Mouse (Mus musculus): ENCODE measurements at regions not wholly inside any gene's neighbourhood (a gene's known extent, or its start where the extent isn't known, plus 50 kb on each side); places are given as distances from the start of the nearest gene placed in this dataset.

DNA sequence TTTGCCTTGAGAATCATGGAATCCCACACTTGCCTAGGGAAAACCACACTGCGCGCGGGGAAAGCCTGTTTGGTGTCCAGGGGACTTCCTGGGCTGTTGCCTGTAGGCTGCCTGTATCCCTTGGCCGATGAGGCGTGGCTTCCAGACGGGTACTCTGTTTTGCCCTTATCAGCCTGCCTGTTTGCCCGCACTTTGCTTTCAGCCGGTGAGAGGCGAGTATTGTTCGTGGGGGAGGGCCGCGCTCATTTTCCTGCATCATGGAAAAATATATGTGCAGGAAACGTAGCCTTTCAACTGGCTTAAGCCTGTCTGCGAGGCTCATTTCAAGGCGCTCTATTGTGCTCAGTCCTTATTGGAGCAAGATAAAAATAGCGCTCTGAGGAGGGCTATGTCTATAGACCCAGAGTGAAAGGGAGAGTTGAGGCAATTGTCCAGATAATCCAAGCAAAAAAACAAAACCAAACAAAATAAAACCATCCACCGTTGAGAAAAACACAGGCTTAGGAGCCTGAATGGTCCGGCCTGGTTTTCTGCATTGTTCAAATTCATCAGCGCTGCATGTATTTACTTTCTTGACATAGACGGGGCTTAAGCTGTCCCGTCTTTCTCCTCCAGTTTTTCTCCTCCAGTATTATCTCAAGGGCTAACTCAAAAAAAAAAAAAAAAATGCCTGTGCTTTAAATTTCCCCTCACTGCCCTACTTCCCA is 67.9 kb downstream of the Klf5 start:
- 20% methylated on average over 21 of the region's 21 CpGs for WGBS
- H3K4me2 ChIP-seq (ENCODE audit: low read depth, low read length, poor library complexity, severe bottlenecking) = peak overlapping the region; percentile 36
- no peaks in the 10 kb centered on the region for H3K36me3 ChIP-seq (ENCODE audit: insufficient read depth, low read length)
- ATAC-seq (ENCODE audit: low FRiP score) = 0 out of 2 replicates have a peak, but pooled peaks have one; percentile 23
- no peak overlapping the region for H3K27ac ChIP-seq (ENCODE audit: low read depth, low read length)
- H3K4me1 ChIP-seq (ENCODE audit: insufficient read depth, low read length) = peaks cover 8% of the 10 kb centered on the region; the same call in 1 of the 2 replicates
- H3K27me3 ChIP-seq (ENCODE audit: insufficient read depth, low read length) = no peaks in the 10 kb centered on the region
- peak overlapping the region; percentile 18; the same call in 1 of the 2 replicates for H3K4me3 ChIP-seq (ENCODE audit: low read depth, low read length)
- no peak for DNase-seq (ENCODE audit: low spot score)
- H3K9me3 ChIP-seq (ENCODE audit: low read length) = no peaks in the 10 kb centered on the region
- no peak overlapping the region for H3K9ac ChIP-seq (replicated peaks; ENCODE audit: low read length, poor library complexity, severe bottlenecking)
- no peak for TF ChIP-seq CTCF (IDR thresholded peaks at IDR 0.05)

DNA sequence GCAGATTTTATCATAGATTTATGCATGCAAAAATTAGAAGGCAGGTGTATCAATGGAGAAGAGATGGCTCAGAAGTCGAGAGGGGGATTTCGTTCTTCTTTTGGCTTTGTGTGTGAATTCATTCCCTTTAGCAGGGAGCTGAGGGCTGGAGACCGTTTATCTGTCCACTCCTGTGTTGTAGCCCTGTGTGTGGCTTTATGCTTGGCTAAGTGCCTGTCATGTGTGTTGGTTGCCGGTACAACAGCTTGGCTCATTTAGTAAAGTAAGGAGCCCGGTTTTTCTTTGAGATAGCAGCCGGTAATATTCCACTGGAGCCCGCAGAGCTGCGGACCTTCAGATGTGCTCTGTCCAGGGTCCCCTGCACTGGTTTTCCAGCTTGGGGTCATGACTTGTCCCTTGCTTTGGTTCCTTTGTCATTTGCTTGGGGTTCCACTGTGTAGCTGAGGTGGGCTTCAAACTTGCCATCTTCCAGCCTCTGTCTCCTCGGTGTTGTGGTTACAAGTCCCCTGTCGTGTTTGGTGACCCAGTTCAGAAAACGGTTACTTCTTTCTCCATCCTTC is 68.6 kb downstream of the Klf5 start:
- 22% methylated on average over 11 of the region's 11 CpGs for WGBS
- DNase-seq (ENCODE audit: low spot score) = no peak

DNA sequence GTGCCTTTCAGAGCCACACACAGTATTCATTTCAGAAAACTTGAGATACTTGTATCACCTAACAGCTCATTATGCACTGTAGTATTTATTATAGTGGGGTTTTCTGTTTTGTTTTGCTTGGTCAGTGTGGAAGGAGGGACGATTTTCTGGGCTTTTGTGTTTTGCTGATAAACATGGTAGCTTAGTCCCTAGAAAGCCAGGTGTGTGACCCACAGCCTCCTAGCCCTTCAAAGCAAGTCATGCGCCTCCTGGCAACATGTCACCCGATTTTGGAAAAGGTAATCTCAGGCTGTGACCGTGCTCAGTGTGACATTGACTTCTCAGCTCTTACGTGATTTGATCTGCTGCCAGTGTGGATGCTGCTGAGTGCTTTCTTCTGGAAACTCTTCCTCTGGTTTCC is 70.9 kb downstream of the Klf5 start:
- H3K9ac ChIP-seq (replicated peaks; ENCODE audit: low read length, poor library complexity, severe bottlenecking) = no peak overlapping the region
- no peaks in the 10 kb centered on the region for H3K27me3 ChIP-seq (ENCODE audit: insufficient read depth, low read length)
- DNase-seq (ENCODE audit: low spot score) (no peak), ATAC-seq (ENCODE audit: low FRiP score) (no peak)
- no peak for TF ChIP-seq CTCF (IDR thresholded peaks at IDR 0.05)
- H3K4me2 ChIP-seq (ENCODE audit: low read depth, low read length, poor library complexity, severe bottlenecking) = no peak overlapping the region
- peaks cover 8% of the 10 kb centered on the region; the same call in 1 of the 2 replicates for H3K4me1 ChIP-seq (ENCODE audit: insufficient read depth, low read length)
- H3K4me3 ChIP-seq (ENCODE audit: low read depth, low read length) = no peak overlapping the region
- H3K9me3 ChIP-seq (ENCODE audit: low read length) = no peaks in the 10 kb centered on the region
- H3K36me3 ChIP-seq (ENCODE audit: insufficient read depth, low read length) = no peaks in the 10 kb centered on the region
- no peak overlapping the region for H3K27ac ChIP-seq (ENCODE audit: low read depth, low read length)
- WGBS = 84% methylated on average over 5 of the region's 5 CpGs

More for the DNA sequence above, 68.6 kb downstream of the Klf5 start:
- no peaks in the 10 kb centered on the region for H3K36me3 ChIP-seq (ENCODE audit: insufficient read depth, low read length)
- H3K27me3 ChIP-seq (ENCODE audit: insufficient read depth, low read length) = no peaks in the 10 kb centered on the region
- H3K4me3 ChIP-seq (ENCODE audit: low read depth, low read length) = no peak overlapping the region
- no peak for ATAC-seq (ENCODE audit: low FRiP score)
- no peak overlapping the region for H3K4me2 ChIP-seq (ENCODE audit: low read depth, low read length, poor library complexity, severe bottlenecking)
- no peaks in the 10 kb centered on the region for H3K9me3 ChIP-seq (ENCODE audit: low read length)
- peaks cover 8% of the 10 kb centered on the region; the same call in 1 of the 2 replicates for H3K4me1 ChIP-seq (ENCODE audit: insufficient read depth, low read length)
- no peak overlapping the region for H3K9ac ChIP-seq (replicated peaks; ENCODE audit: low read length, poor library complexity, severe bottlenecking)
- H3K27ac ChIP-seq (ENCODE audit: low read depth, low read length) = no peak overlapping the region
- no peak for TF ChIP-seq CTCF (IDR thresholded peaks at IDR 0.05)

DNA sequence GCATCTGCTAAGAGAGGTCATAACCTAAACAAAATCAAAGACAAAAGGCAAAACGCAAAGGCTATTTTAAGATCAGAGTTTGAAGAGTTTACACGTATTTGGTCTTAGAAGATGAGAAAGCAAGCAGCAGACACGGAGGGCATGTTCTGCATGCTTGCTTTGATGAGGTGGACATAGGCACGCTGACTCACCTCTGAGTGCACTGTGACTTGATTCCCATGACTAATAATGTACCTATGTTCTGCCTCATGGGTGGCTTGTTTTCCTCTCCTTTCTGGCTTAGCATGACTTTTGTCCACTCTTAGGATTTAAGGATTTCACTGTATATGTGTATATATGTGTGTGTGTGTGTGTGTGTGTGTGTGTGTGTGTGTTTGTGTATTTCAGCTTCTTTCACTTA is 75.2 kb downstream of the Klf5 start:
- Histone ChIP-seq H3K27me3 (ENCODE audit: insufficient read depth, low read length) (no peaks in the 10 kb centered on the region), H3K4me2 (ENCODE audit: low read depth, low read length, poor library complexity, severe bottlenecking) (no peak overlapping the region), H3K4me1 (ENCODE audit: insufficient read depth, low read length) (no peaks in the 10 kb centered on the region), H3K9me3 (ENCODE audit: low read length) (no peaks in the 10 kb centered on the region), H3K36me3 (ENCODE audit: insufficient read depth, low read length) (no peaks in the 10 kb centered on the region), H3K27ac (ENCODE audit: low read depth, low read length) (no peak overlapping the region), H3K9ac (replicated peaks; ENCODE audit: low read length, poor library complexity, severe bottlenecking) (no peak overlapping the region), H3K4me3 (ENCODE audit: low read depth, low read length) (no peak overlapping the region)
- DNase-seq (ENCODE audit: low spot score) = no peak
- ATAC-seq (ENCODE audit: low FRiP score) = no peak
- TF ChIP-seq CTCF (IDR thresholded peaks at IDR 0.05) = no peak
- 80% methylated on average over 4 of the region's 4 CpGs for WGBS

DNA sequence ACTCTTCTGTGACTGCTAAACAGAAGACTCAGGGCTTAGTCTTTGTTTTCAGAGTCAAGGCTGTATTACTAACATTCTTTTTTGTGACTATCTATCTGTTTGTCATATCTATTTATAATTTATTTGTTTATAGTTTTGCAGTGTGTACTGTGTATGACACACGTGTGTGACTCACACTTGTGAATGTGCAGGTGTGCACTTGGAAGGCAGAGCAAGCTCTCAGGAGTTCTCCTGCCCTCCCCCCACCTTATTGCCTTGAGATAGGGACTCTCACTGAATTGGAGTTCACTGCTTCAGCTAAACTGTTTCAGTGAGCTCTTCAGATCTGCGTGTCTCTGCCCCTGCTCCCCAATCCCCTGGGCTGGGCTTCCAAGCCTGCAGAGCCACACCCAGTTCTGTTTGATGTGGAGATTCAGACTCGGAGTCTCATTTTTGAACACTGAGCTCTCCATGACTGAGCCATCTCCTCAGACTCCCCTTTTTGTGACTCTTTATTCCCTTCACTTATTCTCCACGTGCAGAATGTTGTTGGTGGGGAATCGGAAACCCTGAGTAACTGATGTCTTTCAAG is 76.6 kb downstream of the Klf5 start:
- Histone ChIP-seq H3K4me3 (ENCODE audit: low read depth, low read length) (no peak overlapping the region), H3K36me3 (ENCODE audit: insufficient read depth, low read length) (no peaks in the 10 kb centered on the region), H3K27me3 (ENCODE audit: insufficient read depth, low read length) (no peaks in the 10 kb centered on the region), H3K4me1 (ENCODE audit: insufficient read depth, low read length) (no peaks in the 10 kb centered on the region), H3K4me2 (ENCODE audit: low read depth, low read length, poor library complexity, severe bottlenecking) (no peak overlapping the region), H3K9me3 (ENCODE audit: low read length) (no peaks in the 10 kb centered on the region), H3K9ac (replicated peaks; ENCODE audit: low read length, poor library complexity, severe bottlenecking) (no peak overlapping the region), H3K27ac (ENCODE audit: low read depth, low read length) (no peak overlapping the region)
- 49% methylated on average over 5 of the region's 5 CpGs for WGBS
- TF ChIP-seq CTCF (IDR thresholded peaks at IDR 0.05) = no peak
- ATAC-seq (ENCODE audit: low FRiP score) (no peak), DNase-seq (ENCODE audit: low spot score) (no peak)

Measured in midbrain, postnatal 0 days (tissue).